Mouse (Mus musculus): ENCODE data around the gene Msrb3.

GRCm38 (mm10) chr10:120810053-120810696, 88.7 kb downstream of the Msrb3 start:
- TF ChIP-seq CTCF (IDR thresholded peaks at IDR 0.05; ENCODE audit: borderline replicate concordance, insufficient read depth, low read depth, low read length) (no peak), POLR2A (IDR thresholded peaks at IDR 0.05; ENCODE audit: borderline replicate concordance, insufficient read depth, low read length) (no peak)
